In genomic region chr7:131236091-131236490, GRCm38 (mm10) we compare ENCODE assay signal across 33 mouse cellular contexts.
DNase-seq lines count a peak whose midpoint lies in the region; ATAC-seq and TF ChIP-seq lines count a peak whose summit lies in the region.
"Had no signal": no experiment of that assay in that cellular context is flagged by ENCODE, and none has a peak within 500 bp of the region (broad histone marks: within the 10 kb centered on the region; RNA-seq: fewer than 3 reads in every experiment).

No protein-coding gene starts in this region.

- no peaks in the 10 kb centered on the region for H3K79me3 ChIP-seq in C2C12 (ENCODE audit: low read depth)

- H3K27me3 ChIP-seq in C2C12 (ENCODE audit: control insufficient read depth, insufficient read depth, insufficient read length) (no peaks in the 10 kb centered on the region), Patski (no peaks in the 10 kb centered on the region)
- H3K27me3 ChIP-seq: embryonic facial prominence, embryonic 12.5 days; embryonic facial prominence, embryonic 15.5 days; forebrain, embryonic 13.5 days; heart, embryonic 12.5 days; heart, embryonic 15.5 days; hindbrain, embryonic 13.5 days had no signal

- H3ac ChIP-seq in C2C12 (ENCODE audit: control insufficient read depth, insufficient read length, low read depth) = no peak overlapping the region

- POLR2A ChIA-PET in Patski (lab: Charles Lee) = no interaction called here

- H3K36me3 ChIP-seq in C2C12 (ENCODE audit: control insufficient read depth, insufficient read depth) = no peaks in the 10 kb centered on the region
- H3K36me3 ChIP-seq: embryonic facial prominence, embryonic 12.5 days; embryonic facial prominence, embryonic 15.5 days; forebrain, embryonic 10.5 days; G1E; heart, embryonic 12.5 days; heart, embryonic 15.5 days; hindbrain, embryonic 10.5 days; hindbrain, embryonic 13.5 days had no signal

- DNase-seq in 3134 (ENCODE audit: extremely low read depth, insufficient read length, low spot score) (peak; percentile 47), Patski (ENCODE audit: low read depth, low spot score) (peak; percentile 9)
- DNase-seq in fibroblast of lung, adult 2 months (ENCODE audit: low read depth) = peak; percentile 27
- DNase-seq in gastrocnemius, postnatal 25 days = no peak
- no peak for DNase-seq in right cerebral cortex, adult 2 months (ENCODE audit: low spot score in 2 of 2)
- DNase-seq in urinary bladder, postnatal 14 days (ENCODE audit: low spot score) = no peak
- DNase-seq in thymus, postnatal 10 days (ENCODE audit: low spot score in 2 of 2) = no peak
- DNase-seq: adrenal gland, postnatal 10 days; adrenal gland, postnatal 36 days; cerebellum, adult 11 months; cerebellum, adult 2 months; cerebellum, adult 9-11 months; cerebellum, postnatal 25 days; gastrocnemius, adult 2 months; gastrocnemius, postnatal 14 days; heart, adult 18-20 months; heart, postnatal 10 days; heart, postnatal 36 days had no signal

- CTCF ChIA-PET in Patski (lab: Charles Lee) = no interaction called here

- H3K79me2 ChIP-seq in C2C12 (ENCODE audit: control insufficient read depth, insufficient read depth) = no peaks in the 10 kb centered on the region

- TF ChIP-seq CTCF in C2C12 (IDR thresholded peaks at IDR 0.05; ENCODE audit: control insufficient read depth, insufficient read depth, insufficient read length) = no peak
- no peak for TF ChIP-seq CTCF in Patski (IDR thresholded peaks at IDR 0.05)

- ATAC-seq in Patski = no peak
- ATAC-seq: forebrain, embryonic 13.5 days; forebrain, embryonic 16.5 days; hindbrain, embryonic 16.5 days; inflammation-experienced regulatory T-cells, adult 6 months; intestine, embryonic 16.5 days had no signal

- in situ Hi-C loops in Patski (cut with MboI; ENCODE audit: low pct_unique_long_range_greater_than_20kb) = no loop called here

- H3K4me3 ChIP-seq in C2C12 (ENCODE audit: insufficient read depth, poor library complexity, severe bottlenecking) = no peak overlapping the region
- H3K4me3 ChIP-seq: embryonic facial prominence, embryonic 12.5 days; embryonic facial prominence, embryonic 15.5 days; erythroblast, embryonic 14.5 days; forebrain, embryonic 10.5 days; forebrain, embryonic 13.5 days; gastrocnemius, adult 2 months; heart, embryonic 12.5 days; heart, embryonic 15.5 days; hindbrain, embryonic 10.5 days; hindbrain, embryonic 13.5 days had no signal

TF ChIP-seq in C2C12, 6 proteins besides CTCF, POLR2A, EP300 and RAD21:
- TF ChIP-seq FOSL1 (IDR thresholded peaks at IDR 0.05; ENCODE audit: insufficient read depth, low read length, poor library complexity, severe bottlenecking) (peak; percentile 98), MAX (IDR thresholded peaks at IDR 0.05) (peak; percentile 47), MYOG (IDR thresholded peaks at IDR 0.05; ENCODE audit: control insufficient read depth, extremely low read depth, insufficient read length) (no peak)

Comparison
In these comparisons a context has a peak if more than half of its experiments do, and no peak if none do; other contexts are left out.
1. DNase-seq: peak in 3134 (single experiment), Patski (single experiment) and fibroblast of lung, adult 2 months (single experiment); none in gastrocnemius, postnatal 25 days (single experiment), right cerebral cortex, adult 2 months (0 of 2), urinary bladder, postnatal 14 days (single experiment) and thymus, postnatal 10 days (0 of 2).